Mouse (Mus musculus) gastrocnemius, postnatal 4 days (tissue): ENCODE data around the gene Gm17018. TPM values are rescaled to one million over a fixed set of nuclear protein-coding genes. Genes with fewer than 3 reads are reported as not detected.
"Not testable (repeated sequence)": the region's sequence is repeated elsewhere in the genome, so short reads cannot be mapped to it uniquely, and the experiment has no call there.

Source experiments
- DNase-seq, 2 experiments: peaks; one replicate each; pipeline ENCODE4 v3.0.0; 2021 to 2022; ENCODE audit warnings: low spot score in 2 of 2, mixed read lengths in 2 of 2
- total RNA-seq, 2 experiments: library from RNA; stranded (reverse); gene quantifications; 2 replicates each; pipeline ENCODE4 v1.2.3; 2021

Gene Gm17018
- total RNA-seq, 2 experiments from 2014 or later = 13.1 to 13.6 TPM

DNA sequence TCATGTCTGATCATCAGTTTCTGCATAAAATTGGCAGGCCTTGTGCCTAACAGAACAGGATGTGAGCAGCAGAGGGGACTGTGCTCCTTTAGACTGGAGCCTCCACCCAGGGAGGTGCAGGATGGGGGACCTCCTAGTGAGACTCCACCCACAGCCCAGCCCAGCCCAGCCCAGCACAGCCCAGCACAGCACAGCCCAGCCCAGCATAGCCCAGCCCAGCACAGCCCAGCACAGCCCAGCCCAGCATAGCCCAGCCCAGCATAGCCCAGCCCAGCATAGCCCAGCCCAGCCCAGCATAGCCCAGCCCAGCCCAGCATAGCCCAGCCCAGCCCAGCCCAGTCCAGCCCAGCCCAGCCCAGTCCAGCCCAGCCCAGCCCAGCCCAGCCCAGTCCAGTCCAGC lies 12.2 kb upstream of the Gm17018 start:
- not testable (repeated sequence) for DNase-seq

DNA sequence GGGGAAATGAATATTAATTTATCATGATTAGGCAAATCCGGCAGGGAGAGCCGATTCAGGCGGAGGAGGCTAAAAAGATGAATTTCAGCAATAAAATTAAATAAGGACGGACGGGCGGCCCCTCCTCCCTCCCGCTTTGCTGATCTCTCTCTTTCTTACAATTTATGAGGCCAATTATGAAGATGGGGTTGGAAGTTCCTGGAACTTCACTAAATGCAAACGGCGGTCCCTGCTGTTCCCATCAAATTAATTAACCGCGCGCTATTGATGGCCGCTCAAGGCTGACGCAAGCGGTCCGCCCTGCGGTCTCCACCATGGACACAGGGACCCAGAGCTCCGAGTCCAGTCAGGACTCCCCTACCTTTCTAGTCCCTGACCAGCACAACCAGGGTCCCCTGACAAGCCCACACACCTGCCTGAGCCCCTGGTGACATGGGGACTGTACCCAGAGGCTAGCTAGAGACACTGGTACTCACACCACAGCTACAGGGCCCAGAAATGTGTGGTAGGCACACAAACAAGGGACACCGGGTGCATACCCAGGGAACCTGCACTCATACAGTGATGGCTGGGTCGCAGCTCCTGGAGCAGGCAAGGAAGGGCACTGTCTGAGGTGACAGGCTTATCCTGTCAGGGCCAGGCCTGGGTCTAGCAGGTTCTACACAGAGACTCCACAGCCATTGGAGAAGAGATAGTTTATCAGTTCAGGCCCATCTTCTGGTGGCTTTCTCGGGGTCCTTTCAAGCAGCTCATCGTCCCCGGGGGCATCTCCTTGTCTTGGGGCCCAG lies 11.1 kb upstream of the Gm17018 start:
- no peak for DNase-seq

DNA sequence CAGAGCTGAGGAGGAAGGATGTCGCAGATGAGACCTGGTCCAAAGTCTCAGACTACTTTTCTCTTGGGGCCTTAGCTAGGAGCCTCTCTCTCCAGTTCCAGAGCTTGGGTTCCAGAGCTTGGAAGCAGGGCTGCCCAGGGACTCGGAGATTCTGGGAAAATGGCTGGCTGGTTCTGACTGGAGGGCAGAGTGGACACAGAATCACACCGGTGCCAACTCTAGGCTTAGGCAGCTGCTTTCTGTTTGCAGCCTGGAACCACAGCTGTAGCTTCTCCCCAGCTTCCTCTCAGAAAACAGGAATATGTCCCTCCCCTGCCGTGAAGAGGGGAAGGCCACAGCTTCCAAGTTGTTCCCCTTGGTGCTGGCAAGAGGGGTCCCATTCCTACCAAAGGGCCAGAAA lies 10.5 kb upstream of the Gm17018 start:
- DNase-seq = no peak

DNA sequence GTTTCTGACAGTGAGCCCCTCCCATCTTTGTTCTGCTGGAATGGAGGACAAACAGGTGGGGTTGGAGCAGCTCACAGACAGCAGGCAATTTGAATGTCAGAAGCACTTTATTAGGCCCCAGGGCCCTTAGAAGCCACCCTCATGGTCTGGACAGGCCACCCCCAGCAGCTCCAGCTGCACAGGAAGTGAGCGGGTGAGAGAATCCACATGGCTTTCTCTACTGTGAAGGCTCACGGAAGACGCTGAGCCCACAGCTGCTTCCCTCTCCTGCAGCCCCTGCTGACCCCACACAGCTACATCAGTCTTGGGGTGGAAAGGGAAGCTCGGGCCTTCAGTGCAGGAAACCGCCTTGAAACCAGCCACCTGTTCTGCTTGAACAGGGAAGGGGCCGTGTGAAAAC lies 8.2 kb upstream of the Gm17018 start:
- no peak for DNase-seq

- no peak for DNase-seq
These were observed 6.3 kb upstream of the Gm17018 start for GRCm38 (mm10) chr19:45554136-45554535.

DNA sequence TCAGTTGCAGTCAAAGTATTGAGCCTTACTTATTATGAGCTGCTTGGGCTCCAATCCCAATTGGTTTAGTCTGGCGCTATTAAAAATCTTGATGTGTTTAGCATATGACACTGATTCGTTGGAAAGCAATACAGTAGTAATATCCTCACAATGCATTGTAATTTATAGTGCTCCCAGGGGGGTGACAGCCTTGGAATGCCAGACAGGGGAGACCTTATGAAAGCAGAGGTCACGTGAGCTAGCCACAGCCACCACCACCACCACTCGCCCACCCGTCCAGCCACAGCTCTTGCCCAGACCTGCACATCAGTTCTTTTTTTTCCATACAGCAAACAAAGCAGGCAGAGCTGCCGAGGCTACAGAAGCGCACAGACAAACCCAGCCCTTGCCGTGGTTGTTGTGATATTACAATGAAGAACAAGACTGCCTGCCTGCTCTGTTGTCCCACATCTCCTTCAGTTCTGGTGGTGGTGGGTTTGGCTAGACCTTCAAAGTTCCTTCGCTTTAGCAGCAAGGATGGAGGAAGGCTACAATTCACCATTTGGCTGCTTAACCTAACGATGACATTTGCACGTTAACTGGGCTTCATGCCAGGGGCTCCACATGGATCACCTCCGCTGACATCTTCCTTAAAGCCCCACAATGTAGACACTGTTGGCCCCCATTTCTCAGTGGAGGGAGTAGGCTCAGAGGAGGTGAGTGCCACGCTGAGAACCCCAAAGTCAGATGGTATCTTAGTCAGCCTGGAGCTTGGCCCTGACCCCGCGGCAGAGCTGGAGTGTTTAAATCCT lies 5.7 kb downstream of the Gm17018 start:
- DNase-seq = no peak

- no peak for DNase-seq
These were observed 7.0 kb downstream of the Gm17018 start for GRCm38 (mm10) chr19:45567367-45567766.

- DNase-seq = no peak
These were observed 12.6 kb downstream of the Gm17018 start for GRCm38 (mm10) chr19:45573033-45573432.

DNA sequence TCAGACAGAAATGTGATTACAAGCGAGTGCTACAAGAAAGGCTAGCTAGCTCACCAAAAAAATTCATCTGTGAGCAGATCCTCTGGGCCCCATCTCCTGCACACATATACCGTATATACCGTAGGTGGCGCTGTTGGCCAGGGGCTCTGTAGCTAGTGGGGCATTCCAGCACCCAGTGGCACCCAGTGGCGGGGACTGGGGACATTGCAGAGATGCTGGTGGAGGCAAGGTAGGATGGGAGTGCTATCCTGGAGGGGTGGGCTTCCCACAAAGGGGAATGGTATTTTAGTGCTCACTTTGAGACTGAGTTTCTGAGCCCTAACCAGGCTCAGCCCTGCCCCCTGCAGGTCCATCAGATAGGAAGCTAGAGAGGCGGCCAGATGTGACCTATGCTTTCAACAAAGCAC lies 13.4 kb downstream of the Gm17018 start:
- DNase-seq = peak; percentile 58 to 81

GRCm38 (mm10) chr19:45574339-45574898 lies 14.0 kb downstream of the Gm17018 start:
- no peak for DNase-seq

GRCm38 (mm10) chr19:45574941-45575631 lies 14.7 kb downstream of the Gm17018 start:
- DNase-seq = no peak

GRCm38 (mm10) chr19:45575632-45576001 lies 15.2 kb downstream of the Gm17018 start:
- no peak for DNase-seq

DNA sequence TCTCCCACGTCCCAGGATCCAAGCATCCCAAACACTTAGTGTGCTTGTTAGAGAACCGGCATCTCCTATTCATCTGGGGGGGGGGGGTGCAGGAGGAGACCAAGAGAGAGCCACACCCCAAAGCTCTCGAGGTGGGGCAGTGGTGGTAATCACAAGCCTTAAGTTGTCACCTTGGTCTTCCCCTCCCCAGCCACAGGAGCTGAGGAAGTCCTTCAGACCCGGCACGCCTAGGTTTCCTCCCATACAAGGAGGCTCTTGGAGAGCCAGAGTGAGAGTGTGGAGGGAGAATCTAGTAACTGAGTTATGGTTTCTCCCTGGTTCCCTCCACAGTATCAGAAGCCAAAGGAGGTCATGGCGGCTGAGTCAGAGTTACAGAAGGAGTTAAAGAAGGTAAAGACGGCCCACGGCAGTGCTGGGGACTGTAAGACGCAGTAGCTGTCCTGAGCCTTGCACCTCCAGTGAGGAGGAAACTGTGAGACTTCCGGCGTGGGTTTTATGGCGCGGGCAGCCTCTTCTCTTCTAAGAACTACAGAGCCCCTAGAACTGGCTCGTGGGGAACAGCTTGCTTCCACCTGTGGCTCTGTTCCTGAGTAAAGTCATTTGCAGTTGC lies 16.8 kb downstream of the Gm17018 start:
- DNase-seq = no peak

DNA sequence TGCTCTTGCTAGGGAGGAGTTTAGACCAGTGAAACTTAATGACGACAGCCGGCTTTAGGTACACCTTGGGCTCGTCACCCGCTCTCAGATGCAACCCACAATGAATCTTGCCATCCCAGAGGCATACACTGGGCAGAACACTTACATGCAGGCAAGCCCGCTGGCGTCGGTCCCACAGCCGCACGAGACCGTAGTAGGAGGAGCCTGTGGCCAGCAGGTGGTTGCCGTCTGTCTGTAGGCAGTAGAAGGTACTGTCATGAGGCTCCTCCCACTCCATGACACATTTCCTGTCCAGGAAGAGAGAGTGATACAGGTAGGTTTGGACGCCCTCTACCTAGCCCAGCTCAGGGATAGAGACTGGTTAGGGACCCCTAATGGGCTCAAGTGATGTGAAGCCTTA lies 18.6 kb downstream of the Gm17018 start:
- no peak for DNase-seq

DNA sequence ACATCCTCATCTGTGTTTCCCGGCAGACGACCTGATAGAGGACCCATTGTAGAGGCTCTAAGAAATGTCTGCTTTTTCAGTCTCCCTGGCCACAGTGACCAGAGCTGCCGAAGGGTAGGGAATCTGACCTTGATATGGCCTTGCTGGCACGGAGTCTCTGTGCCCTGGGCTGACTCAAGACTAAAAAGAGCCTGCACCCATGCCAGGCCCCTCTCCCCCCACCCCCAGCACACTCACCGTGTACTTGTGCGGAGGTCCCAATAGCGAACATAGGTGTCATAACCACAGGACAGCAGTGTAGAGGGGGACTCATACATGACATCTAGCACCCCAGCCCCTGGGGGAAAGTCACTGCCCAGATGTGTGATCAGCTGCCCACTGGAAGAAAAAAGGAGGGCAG lies 19.0 kb downstream of the Gm17018 start:
- no peak for DNase-seq

DNA sequence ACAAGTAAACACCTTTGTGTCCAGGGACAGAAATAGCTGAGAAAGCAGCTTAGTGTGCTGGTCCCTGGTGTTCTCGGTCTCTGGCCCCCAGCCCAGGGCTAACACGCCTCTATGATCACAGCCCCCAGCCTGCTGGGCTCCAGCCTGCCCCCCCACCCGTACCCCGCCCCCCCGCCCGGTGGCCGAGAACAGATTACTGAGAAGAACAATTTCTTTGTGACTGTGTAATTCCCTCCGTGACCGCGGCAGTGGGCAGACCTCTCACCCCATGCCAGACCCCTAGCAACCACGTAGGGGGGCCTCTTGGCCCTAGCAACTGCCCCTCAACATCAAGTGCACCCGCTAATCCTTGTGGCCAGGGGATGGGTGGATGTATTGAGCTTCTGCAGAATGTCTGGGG lies 19.8 kb downstream of the Gm17018 start:
- DNase-seq = no peak

GRCm38 (mm10) chr19:45581257-45581656 lies 20.8 kb downstream of the Gm17018 start:
- DNase-seq = peak in 1 of 2 experiments; percentile 53

DNA sequence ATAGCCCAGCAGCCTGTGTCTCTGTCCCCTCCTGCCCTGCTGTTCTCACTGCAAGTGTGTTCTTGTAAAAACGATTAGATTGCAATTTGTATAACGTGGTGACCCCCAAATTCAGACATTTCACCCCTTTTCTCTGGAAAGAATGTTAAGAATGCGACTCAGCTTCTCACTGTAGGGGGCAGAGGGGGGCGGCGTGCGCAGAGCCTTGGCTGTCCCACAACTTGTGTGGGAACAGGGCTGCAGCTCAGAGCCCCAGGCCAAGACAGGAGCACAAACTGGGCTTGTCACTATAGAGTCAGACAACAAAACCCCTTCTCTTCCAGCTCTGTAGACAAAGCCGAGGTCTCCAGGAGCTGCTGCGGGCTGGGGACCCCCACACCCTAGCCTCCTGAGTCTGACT lies 21.7 kb downstream of the Gm17018 start:
- DNase-seq = no peak

DNA sequence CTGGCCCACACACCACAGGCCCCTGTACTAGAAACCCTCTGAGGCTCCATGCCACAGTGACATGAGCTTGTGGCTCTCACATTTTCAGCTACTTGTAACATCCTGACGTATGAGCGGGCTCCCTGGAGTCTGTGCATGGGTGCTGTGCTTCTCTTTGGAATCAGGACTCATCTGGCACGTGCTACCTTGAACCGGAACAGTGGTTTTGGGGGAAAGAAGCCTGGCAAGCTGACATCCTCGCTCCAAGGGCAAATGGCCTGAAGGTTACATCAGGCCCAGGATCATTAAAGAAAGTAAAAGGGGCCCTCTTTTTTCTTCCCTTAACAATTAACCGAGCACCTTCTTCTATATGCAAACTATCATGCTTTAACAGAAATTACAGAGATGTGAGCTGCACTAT lies 22.7 kb downstream of the Gm17018 start:
- DNase-seq = no peak

DNA sequence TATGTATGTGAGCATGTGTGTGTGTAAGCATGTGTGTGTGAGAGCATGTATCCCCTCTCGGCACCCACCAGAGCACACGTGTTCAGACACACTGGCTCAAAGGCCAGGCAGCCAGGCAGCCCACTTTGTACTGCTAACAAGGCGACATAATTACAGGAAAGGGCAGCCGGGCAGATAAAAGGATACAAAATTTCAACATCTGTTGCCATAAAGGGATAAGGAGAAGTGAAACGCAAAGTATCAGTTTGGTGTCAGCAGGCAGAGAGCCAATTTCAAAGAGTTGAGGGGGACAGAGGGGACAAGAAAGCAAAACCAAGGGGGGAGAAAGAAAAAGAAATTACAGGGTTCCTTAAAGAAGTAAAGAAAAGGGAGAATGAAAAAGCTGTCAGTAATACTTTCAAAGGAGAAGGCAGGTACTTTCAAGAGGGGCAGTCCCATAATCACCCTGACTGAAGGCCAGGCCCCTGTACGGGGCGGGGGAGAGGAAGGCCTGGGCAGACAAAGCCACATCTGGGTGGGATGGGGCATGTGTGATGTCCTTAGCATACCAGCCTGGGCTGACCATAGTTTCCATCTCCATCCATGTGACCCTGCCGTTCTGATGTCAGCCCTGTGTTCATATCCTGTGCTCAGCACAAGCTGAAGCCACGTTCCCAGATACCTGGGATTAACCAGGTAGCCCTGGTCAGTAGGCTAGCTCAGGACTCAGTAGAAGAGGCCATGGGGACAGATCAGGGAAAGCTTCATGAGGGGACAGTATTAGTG lies 24.6 kb downstream of the Gm17018 start:
- no peak for DNase-seq
